Mouse (Mus musculus) retina, postnatal 1 day (tissue): ENCODE results near the gene Eef1a1.

ENCODE experiments used
- DNase-seq: peaks from one replicate; pipeline ENCODE4 v3.0.0-alpha.2; 2012

The Eef1a1 gene

DNA sequence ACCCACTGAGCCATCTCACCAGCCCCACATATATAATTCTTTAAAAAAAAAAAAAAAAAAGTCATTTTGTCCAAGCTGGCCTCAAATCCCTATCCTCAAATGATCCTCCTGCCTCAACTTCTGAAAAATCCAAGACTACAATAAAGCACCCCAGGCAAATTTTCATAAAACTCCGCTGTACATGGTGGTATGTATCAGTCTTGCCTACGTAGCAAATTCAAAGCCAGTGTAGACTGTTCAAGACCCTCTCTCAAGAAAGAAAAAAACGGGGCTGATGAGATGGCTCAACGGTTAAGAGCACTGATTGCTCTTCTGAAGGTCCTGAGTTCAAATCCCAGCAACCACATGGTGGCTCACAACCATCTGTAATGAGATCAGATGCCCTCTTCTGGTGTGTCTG, 13.1 kb downstream of the Eef1a1 start:
- DNase-seq = peak; percentile 50

DNA sequence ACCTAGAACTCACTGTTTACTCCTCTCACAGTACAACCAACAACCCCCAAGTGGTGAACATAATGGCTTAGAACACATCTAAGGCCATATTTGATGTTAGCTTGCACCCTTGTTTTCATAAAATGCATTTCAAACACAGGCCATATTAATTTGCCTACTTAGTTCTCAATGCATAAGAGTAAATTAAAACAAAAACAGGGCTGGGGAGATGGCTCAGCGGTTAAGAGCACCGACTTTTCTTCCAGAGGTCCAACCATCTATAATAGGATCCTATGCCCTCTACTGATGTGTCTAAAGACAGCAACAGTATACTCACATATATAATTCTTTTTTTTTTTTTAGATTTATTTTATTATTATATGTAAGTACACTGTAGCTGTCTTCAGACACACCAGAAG, 13.6 kb downstream of the Eef1a1 start:
- DNase-seq = no peak

DNA sequence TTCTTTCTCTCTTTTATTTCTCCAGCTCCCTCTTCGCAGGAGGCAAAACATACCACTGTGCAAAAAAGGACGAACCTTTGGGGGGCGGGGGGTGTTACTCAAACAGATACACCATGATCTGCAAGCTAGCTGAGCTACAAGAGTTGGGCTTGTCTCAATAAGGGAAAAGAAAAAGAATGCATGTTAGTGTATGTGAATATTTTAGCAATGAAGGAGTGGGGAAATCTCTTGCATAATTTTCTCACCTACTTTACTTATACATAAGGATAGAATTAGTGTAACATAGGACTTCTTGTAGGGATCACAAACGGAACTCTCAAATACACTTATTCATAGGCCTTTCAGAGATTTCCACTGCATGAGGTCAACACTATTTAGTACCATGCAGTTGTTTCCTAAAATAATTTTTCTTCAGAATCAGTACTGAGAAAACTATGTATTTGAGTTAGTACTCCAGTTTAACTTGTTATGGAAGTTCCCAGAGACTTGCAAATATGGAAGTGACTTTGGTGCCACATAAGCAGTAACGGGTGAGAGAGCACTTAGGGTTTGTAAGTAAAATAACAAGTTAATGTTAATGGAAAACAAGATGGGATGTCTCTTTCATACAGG, 14.1 kb downstream of the Eef1a1 start:
- DNase-seq = peak; percentile 23

DNA sequence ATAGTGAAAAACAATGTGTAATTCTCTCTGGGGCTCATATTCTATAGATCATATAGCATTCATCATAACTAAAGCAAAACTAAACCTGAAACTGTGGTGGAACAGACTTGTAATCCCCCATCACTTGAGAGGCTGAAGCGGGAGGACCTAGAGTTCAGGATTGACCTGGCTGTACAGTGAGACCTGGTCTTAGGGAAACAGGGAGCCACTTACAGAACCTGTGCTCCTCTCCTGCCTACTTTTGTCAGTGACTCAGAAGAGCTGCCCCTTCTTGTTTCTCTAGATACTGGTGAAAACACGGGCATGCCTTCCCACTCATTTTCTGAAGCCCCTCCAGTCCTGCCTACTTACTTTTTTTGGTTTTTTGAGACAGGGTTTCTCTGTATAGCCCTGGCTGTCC, 14.7 kb downstream of the Eef1a1 start:
- peak; percentile 35 for DNase-seq

DNA sequence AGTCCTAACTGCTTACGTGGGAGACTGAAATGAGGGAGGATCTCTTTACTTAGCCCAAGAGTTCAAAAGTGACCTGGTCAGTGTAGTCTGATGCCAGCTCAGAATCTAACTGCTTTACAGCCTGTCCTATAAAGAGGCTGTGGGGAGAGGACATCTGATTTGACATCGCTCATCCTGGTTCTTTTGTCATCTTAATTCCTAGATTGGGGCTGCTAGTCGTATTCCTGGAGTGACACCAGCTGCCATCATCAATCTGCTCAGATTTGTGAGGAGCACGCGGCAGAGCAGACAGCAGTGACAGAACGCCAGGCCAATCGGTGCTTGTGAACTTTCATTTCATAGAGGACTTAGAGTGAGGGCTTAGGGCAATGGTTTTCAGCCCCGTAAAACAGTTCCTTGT, 15.4 kb downstream of the Eef1a1 start:
- DNase-seq = peak; percentile 50

DNA sequence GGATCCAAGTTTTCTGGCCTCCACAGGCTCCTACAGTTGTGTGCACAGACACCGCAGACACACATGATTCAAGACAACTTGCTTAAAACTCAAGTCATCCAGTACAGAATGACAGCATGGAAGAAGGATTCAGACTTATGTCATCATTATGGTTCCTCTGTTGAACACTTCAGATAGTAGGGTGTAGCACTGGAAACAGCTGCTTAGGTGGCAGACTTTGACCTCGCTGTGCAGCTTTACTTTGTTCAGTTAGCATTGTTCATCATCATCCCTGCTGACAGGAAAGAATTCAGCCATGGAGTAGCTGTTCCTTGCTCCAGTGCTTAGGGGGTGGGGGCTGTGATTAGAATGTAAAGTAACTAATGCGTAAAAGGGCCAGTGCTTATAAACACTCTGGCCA, 23.2 kb downstream of the Eef1a1 start:
- DNase-seq = no peak

DNA sequence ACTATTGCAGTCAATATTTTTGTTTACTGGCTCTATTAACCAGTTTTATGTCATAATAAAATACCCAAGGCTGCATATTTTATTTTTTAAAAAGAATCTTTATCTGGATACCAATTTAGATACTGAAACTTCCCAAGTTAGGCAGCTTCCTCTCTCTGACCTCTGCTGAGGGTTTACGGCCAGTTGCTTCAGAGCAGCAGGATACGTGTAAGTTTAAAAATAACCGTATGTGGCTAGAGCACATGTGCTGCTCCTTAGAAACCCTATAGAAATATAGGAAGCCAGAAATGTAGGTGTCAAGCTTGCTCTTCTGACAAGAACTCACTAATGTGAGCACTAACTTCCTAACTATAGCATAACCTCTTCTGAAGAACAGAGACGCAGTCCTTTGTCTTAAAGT, 25.6 kb downstream of the Eef1a1 start:
- DNase-seq = no peak

DNA sequence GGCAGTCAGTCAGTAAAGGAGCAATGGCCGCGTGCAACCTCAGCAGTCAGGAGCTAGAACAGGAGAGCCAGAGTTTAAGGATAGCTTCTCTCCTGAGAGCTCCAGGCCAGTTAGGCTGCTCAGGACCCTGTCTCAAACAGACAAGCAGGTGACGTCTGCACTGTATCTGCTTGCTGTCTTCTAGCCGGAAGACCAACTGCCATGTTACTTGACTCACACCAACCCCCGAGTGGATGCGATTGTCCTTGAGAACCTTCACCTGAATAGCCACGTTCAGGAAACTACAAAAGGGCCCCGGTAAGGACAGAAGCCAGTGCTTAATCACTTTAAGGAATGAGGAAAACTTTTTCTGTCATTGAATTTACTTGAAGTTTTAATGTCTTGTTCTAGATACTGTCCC, 31.9 kb downstream of the Eef1a1 start:
- DNase-seq = no peak

DNA sequence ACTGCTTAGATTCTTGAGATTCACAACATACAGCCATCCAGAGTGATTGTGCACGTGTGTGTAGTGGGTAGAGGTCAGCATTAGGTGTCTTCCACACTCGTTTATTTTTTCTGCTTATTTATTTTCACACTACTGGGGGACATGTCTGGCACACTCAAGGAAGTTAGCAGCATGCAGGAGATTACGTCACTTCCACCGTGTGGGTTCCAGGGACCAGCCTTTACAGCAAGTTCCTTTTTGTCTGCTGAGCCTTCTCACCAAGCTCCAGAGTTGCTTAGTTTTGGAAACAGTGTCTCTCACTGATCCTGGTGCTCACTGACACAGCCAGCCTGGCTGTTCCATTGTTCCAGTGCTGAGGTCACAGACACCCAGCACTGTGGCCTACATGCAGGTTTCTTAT, 37.6 kb downstream of the Eef1a1 start:
- DNase-seq = no peak

DNA sequence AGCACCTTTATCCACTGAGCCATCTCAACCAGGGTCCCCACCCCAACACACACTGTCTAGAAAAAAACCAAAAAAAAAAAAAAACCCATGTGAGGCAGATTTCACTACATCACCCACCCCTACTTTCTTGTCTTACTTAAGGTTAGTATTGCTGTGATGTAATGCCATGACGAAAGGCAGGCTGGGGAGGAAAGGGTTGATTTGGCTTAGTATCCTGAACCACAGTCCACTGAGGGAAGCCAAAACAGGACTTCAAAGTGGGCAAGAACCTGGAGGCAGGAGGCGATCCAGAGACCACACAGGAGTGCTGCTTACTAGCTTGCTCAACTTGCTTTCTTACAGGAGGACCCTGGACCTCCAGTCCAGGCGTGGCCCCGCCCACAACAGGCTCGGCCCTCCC, 38.5 kb downstream of the Eef1a1 start:
- no peak for DNase-seq

DNA sequence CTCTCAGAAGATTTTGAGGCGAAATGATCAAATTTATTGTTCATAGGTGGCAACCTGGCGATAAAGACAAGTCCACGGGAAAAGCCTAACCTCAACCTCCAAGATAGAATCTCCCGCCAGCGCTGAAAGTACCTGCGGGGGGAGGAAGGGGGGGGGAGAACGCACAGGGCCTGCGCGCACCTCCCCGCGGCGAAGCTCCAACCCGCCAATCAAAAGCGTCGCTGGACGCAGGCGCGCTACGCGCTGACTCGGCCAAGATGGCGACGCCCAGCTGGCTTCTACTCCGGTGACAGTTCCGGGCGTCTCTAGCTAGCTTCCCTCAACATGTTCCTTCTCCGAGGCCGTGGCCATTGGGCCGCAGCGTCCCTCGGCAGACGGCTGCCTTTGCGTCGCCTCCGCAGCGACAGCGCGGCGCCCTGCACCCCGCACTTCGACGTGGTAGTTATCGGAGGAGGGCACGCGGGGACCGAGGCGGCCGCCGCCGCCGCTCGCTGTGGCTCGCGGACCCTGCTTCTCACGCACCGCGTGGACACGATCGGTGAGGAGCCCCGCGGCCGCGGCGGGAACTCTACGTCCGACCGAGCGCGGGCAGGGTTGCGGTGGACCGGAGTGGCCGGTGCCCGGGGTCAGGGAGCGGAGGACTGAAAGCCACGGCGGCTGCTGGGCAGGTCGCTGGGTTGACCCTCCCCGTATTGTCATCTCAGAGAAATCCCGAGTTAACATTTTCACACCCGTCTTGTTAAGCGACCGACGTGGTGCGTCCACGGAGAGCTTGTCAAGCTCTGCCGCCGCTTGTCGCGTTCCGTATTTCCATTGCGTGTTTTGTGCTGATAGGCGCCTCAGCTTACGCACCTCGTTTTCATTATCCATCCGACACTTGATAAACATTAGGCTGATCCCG, 40.7 kb downstream of the Eef1a1 start, which contains the start of the genes Mto1 and Gm17324:
Gene Mto1 (plus strand): TSS at position 236 of the 901 bp plus-strand sequence.
Gene Gm17324 (minus strand): TSS at position 814 of the 901 bp plus-strand sequence.
- peak; percentile 94 for DNase-seq

DNA sequence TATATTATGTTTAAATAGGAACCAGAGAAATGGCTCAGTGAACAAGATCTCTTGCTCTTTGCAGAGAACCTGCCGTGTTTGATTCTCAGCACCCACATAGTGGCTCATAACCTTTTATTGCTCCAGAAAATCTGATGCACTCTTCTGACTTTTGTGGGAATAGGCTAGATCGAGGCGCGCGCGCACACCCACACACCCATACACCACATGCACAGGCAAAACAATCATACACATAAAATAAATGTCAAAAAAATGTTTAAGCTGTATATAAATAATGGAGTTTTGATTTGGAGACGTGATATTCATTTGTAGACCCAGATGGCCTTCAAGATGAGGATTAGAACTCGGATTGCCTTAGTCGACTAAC, 41.4 kb downstream of the Eef1a1 start:
- DNase-seq = no peak

DNA sequence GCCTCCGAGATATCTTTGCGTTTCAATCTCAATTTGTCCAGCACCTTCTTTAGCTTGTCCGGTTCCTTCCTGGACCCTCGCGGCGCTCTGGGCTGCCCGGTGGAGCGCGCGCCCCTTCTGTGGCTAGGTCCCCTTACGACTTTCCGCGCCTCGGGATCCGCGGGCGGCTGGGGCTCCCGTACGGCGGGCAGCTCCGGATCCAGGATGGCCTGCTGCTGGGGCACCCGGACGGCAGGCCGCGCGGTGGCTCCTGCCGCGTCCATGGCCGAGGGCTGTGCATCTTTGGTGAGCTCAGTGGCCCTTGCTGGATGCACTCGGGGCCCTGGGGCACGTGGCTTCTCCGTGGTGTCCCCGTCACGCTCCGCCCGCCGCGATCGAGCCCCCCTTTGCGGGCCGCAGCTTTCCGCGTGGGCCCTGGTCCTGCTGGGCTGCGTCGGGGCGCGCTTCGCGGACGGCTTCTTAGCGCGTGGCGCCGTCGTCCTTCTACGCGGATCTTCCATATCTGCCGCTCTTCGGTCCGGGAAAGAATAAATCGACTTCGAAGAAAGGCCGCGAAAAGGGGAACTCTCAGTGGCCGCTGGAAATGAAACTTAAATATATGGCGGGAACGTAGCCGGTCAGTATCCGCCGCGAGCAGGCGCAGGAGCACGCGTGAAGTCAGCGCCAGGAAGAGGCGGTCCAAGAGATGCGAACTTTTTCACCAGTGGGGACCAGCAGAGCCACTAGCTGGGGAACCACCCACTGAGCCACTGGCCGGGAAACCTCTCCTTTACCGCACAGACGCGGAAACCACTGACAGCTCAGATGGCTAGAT, 46.2 kb downstream of the Eef1a1 start, which contains the start of gene Cgas:
Gene Cgas (minus strand): TSS at position 659 of the 814 bp plus-strand sequence.
- DNase-seq = peak; percentile 61

DNA sequence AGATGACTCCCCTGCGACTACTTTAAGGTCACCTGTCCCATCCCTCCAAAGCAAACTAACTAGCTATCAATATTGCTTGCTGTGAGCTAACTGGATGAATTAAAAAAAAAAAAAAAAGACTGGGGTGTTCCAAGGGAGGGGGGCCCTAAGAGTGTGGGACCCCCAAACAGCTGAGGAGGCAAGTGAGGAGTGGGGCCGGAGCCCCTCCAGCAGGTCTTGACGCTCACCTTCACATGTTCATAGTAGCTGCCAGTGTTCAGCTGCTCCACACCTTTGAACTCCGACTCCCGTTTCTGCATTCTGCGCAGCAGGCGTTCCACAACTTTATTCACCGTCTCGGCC, 46.7 kb downstream of the Eef1a1 start:
- no peak for DNase-seq

DNA sequence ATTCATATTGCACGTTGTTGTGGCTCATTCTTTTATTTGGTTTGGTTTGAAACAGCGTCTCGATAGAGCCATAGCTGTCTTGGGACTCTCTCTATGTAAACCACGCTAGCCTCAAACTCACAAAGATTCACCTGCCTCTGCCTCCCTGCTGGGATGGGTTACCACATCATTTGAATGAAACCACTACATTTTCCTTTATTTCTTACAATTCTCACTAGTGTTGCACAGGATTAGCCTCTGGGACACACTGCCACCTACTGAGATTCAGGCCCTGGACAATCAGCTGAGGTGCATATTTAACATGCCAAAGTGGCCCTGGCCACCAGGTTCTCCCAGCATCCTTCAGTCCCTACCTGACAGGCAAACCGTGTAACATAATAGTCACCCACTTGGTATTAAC, 49.5 kb downstream of the Eef1a1 start:
- DNase-seq = no peak

DNA sequence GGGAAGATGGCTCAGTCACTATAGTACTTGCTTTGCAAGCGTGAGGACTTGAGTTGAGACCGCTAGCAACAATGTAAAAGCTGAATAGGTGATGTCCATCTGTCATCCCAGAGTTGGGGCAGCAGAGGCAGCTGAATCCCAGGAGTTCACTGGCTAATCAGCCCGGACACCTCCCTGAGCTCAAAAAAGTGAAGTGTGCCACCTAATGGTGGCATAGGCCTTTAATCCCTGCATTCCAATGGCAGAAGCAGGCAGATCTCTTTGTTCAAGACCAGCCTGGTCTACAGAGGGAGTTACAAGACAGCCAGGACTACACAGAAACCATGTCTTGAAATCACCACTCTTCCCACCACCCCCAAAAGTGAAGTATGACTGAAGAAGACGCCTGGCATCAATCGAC, 56.5 kb downstream of the Eef1a1 start:
- no peak for DNase-seq

DNA sequence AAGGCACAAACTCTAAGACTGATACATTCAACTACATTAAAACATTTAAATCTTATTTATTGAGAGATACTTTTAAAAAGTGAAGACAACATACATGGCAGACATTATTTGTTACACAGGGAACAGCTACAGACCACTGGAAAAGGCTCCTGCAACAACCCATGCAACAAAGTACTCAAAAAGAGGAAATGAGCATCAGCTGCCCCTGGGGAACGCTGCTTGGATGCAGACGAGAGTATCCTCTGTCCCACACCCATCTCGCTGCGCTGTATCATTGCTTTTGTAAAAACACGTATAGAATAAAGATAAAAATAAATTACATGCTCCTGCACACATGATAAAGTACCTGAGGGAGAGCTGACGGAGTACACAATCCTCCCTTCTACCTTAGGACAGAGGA, 58.5 kb downstream of the Eef1a1 start:
- no peak for DNase-seq

DNA sequence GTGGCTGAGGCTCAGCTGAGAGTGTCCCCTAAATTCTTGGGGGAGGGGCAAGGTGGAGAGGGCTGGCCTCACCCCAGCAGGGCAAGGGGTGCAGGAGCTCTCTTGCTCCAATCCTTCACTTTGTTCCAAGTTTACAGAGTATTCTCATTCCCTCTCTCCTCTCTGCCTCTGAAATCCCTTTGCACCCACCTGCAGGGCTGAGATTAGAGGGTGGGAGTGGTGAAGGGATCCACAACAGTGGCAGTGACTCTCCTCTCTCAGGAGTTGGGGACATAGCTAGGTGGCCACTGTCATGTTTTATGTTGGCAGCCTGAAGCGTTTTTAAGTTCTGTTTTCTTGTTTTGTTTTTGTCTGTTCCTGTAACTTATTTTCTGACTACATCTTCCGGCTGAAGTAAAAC, 59.4 kb downstream of the Eef1a1 start:
- no peak for DNase-seq

DNA sequence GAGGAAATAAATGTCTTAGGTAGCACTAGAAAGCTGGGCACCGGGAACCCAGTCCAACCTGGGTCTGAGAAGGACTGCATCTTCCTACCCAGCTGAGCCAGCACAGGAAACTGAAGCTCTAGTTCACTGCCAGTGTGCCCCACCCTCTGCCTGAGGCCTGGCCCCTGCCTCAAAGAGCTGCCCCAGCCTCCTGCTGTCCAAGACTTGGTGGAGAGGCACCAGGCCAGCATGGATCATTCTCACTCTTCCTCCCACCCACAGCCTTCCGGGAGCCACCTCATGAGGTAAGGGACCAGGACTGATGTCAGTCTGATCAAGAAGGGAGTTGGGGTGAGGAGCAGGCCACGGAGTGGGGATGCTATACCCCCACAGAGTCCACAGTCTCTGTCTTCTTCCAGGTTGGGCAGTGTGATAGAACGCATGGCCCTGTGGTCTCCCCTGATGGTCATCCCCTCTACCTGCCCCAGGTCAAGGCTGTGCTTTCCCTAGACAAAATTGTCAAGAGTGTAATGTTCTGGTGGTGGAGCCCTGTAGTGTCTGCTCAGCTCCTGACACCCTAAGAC, 60.0 kb downstream of the Eef1a1 start:
- DNase-seq = no peak
